Mouse (Mus musculus) lung, adult 2 months (tissue): ENCODE data around the gene Dner. TPM values are rescaled to one million over a fixed set of nuclear protein-coding genes. Genes with fewer than 3 reads are reported as not detected.

Experiments
- DNase-seq: peaks from one replicate; pipeline ENCODE4 v3.0.0; 2022
- H3K4me1 ChIP-seq: fragments of 200-500 bp; 2 replicates; pipeline ENCODE4 v1.6.1; 2011; ENCODE audit warnings: low read length; ENCODE audit not compliant: control insufficient read depth, insufficient read depth
- H3K4me3 ChIP-seq: fragments of 200-500 bp; replicated peaks from 2 replicates; pipeline ENCODE3; 2011; ENCODE audit warnings: low read depth, mild to moderate bottlenecking, control low read depth, low read length; ENCODE audit errors: extremely low read depth
- POLR2A ChIP-seq: fragments of 200-500 bp; IDR thresholded peaks from 2 replicates; pipeline ENCODE4 v1.6.1; 2011; ENCODE audit warnings: low read depth, mild to moderate bottlenecking, control low read depth, low read length, borderline replicate concordance; ENCODE audit errors: extremely low read depth
- WGBS: fragments of 180-500 bp; shearing (Covaris S2); methylation state at CpG from one replicate; pipeline ENCODE4 v1.1.7; 2018; 5-methylcytosine and 5-hydroxymethylcytosine counted together
- polyA plus RNA-seq: library from polyadenylated mRNA; depleted of rRNA; stranded (reverse); fragments of >200 nt; gene quantifications from 2 replicates; pipeline ENCODE4 v1.2.3, GENCODE M21; 2012; rRNA removed

Gene Dner
- polyA plus RNA-seq, 1 experiment, result 1.5 TPM

GRCm38 (mm10) chr1:84321327-84321726, 374.7 kb downstream of the Dner start:
- TF ChIP-seq POLR2A, result no peak
- DNase-seq, result no peak
- Histone ChIP-seq H3K4me3 (no peak overlapping the region), H3K4me1 (no peaks in the 10 kb centered on the region)
- 36% methylated on average over 4 of the region's 4 CpGs for WGBS

Other genes starting within 250 kb of the Dner start
- gene Fbxo36, start 143.6 kb upstream of the Dner start, polyA plus RNA-seq, result 7.7 and 7.9 TPM in 2 replicates
- gene Trip12, start 144.3 kb upstream of the Dner start, polyA plus RNA-seq, result 15.1 and 31.0 TPM in 2 replicates
- gene Slc16a14, start 238.9 kb upstream of the Dner start, polyA plus RNA-seq, result 0.06 and 0.15 TPM in 2 replicates